Mouse (Mus musculus) heart, embryonic 13.5 days (tissue): ENCODE measurements around the gene Gm10037. TPM values are rescaled to one million over a fixed set of nuclear protein-coding genes. Genes with fewer than 3 reads are reported as not detected.
A peak's percentile ranks its signal among the peaks of the same experiment; 100 is the strongest.
"Not testable (repeated sequence)": the region's sequence is repeated elsewhere in the genome, so short reads cannot be mapped to it uniquely, and the experiment has no call there.

Experiments used
- ATAC-seq: fragments of 200-750 bp; cut with Nextera tagmentation; 2 replicates; pipeline ENCODE4 v1.8.0; 2017; ENCODE audit warnings: moderate TSS enrichment; ENCODE audit not compliant: insufficient number of reproducible peaks, low FRiP score, low TSS enrichment; ENCODE audit errors: extremely low read depth
- H3K27ac ChIP-seq: fragments of 300-500 bp; sonication (generic); replicated peaks from 2 replicates; pipeline ENCODE4 v1.5.1; 2015; ENCODE audit warnings: moderate library complexity, mild to moderate bottlenecking, inconsistent platforms
- H3K27me3 ChIP-seq: fragments of 300-500 bp; sonication (generic); replicated peaks from 2 replicates; pipeline ENCODE4 v1.6.1; 2015; ENCODE audit warnings: mild to moderate bottlenecking, inconsistent platforms
- H3K36me3 ChIP-seq: fragments of 300-500 bp; sonication (generic); 2 replicates; pipeline ENCODE4 v1.6.1; 2015; ENCODE audit warnings: mild to moderate bottlenecking, inconsistent platforms
- H3K4me1 ChIP-seq: fragments of 300-500 bp; sonication (generic); 2 replicates; pipeline ENCODE4 v1.6.1; 2015; ENCODE audit warnings: inconsistent platforms
- H3K4me2 ChIP-seq: fragments of 300-500 bp; sonication (generic); 2 replicates; pipeline ENCODE4 v1.6.1; 2015; ENCODE audit warnings: inconsistent platforms, mild to moderate bottlenecking, moderate library complexity
- H3K4me3 ChIP-seq: fragments of 300-500 bp; sonication (generic); 2 replicates; pipeline ENCODE4 v1.5.1; 2015; ENCODE audit warnings: moderate library complexity, mild to moderate bottlenecking, inconsistent platforms
- H3K9ac ChIP-seq: fragments of 300-500 bp; sonication (generic); 2 replicates; pipeline ENCODE4 v1.6.1; 2015; ENCODE audit warnings: inconsistent platforms, mild to moderate bottlenecking, moderate library complexity
- H3K9me3 ChIP-seq: fragments of 300-500 bp; sonication (generic); 2 replicates; pipeline ENCODE4 v1.6.1; 2016; ENCODE audit warnings: inconsistent platforms
- WGBS: fragments of 180-500 bp; shearing (Covaris S2); methylation state at CpG from one replicate; pipeline ENCODE4 v1.1.7; 2015; ENCODE audit warnings: mixed read lengths; 5-methylcytosine and 5-hydroxymethylcytosine counted together
- polyA plus RNA-seq: library from polyadenylated mRNA; unstranded; fragments of >200 nt; fragmentation: Nextera tagmentation; extraction: Ambion mirVana; gene quantifications from 2 replicates; pipeline ENCODE4 v1.2.1, GENCODE M21; 2015

The Gm10037 gene
- 1.3 and 1.7 TPM in 2 replicates for polyA plus RNA-seq

- ATAC-seq, result no peak
- peaks cover 8% of the 10 kb centered on the region for H3K9me3 ChIP-seq
- H3K36me3 ChIP-seq, result peaks cover 13% of the 10 kb centered on the region
- H3K4me1 ChIP-seq, result no peaks in the 10 kb centered on the region
- peak within 1 kb of the TSS; percentile 68 for H3K4me3 ChIP-seq
- 0 out of 2 replicates have a peak within 1 kb of the TSS, but pooled peaks have one; percentile 20 for H3K27ac ChIP-seq
- no peaks in the 10 kb centered on the region for H3K27me3 ChIP-seq
- peak within 1 kb of the TSS; percentile 84 for H3K9ac ChIP-seq
- 3% methylated on average over 14 of the region's 14 CpGs for WGBS
- H3K4me2 ChIP-seq, result peak within 1 kb of the TSS; percentile 74
These were observed at the start of gene Gm10037 for GRCm38 (mm10) chr13:67830911-67831336. Gene Gm10037 (plus strand): TSS chr13:67831106.

GRCm38 (mm10) chr13:67791921-67792455, 38.9 kb upstream of the Gm10037 start:
- Histone ChIP-seq H3K4me2 (no peak overlapping the region), H3K9ac (no peak overlapping the region), H3K36me3 (peaks cover 23% of the 10 kb centered on the region), H3K27me3 (no peaks in the 10 kb centered on the region), H3K4me1 (no peaks in the 10 kb centered on the region), H3K27ac (no peak overlapping the region), H3K9me3 (peaks cover 8% of the 10 kb centered on the region; the same call in 1 of the 2 replicates), H3K4me3 (no peak overlapping the region)
- no peak for ATAC-seq
- WGBS, result 85% methylated on average over 10 of the region's 10 CpGs

- 81% methylated on average over 3 of the region's 3 CpGs for WGBS
These were observed 32.3 kb upstream of the Gm10037 start for GRCm38 (mm10) chr13:67798618-67799017.

GRCm38 (mm10) chr13:67799151-67799550, 31.8 kb upstream of the Gm10037 start:
- not testable (repeated sequence) for H3K4me1 ChIP-seq, ATAC-seq, H3K36me3 ChIP-seq, H3K9me3 ChIP-seq, H3K27ac ChIP-seq, H3K9ac ChIP-seq, H3K4me2 ChIP-seq, H3K27me3 ChIP-seq, H3K4me3 ChIP-seq
- 66% methylated on average over 3 of the region's 3 CpGs for WGBS

More at GRCm38 (mm10) chr13:67798618-67799017, 32.3 kb upstream of the Gm10037 start:
- Histone ChIP-seq H3K27me3 (no peaks in the 10 kb centered on the region), H3K4me2 (no peak overlapping the region), H3K9me3 (no peaks in the 10 kb centered on the region), H3K4me1 (no peaks in the 10 kb centered on the region), H3K27ac (no peak overlapping the region), H3K4me3 (no peak overlapping the region), H3K36me3 (no peaks in the 10 kb centered on the region), H3K9ac (no peak overlapping the region)
- no peak for ATAC-seq

GRCm38 (mm10) chr13:67811651-67812210, 19.2 kb upstream of the Gm10037 start:
- H3K4me2 ChIP-seq, result no peak overlapping the region
- ATAC-seq, result no peak
- no peak overlapping the region for H3K9ac ChIP-seq
- H3K27ac ChIP-seq, result no peak overlapping the region
- WGBS, result 57% methylated on average over 1 of the region's 1 CpGs
- no peaks in the 10 kb centered on the region for H3K9me3 ChIP-seq
- peaks cover 3% of the 10 kb centered on the region for H3K4me1 ChIP-seq
- H3K36me3 ChIP-seq, result peaks cover 7% of the 10 kb centered on the region; the same call in 1 of the 2 replicates
- no peaks in the 10 kb centered on the region for H3K27me3 ChIP-seq
- no peak overlapping the region for H3K4me3 ChIP-seq

- H3K9me3 ChIP-seq, result 0 out of 2 replicates have a peak, but pooled peaks cover 6% of the 10 kb centered on the region
- peaks cover 3% of the 10 kb centered on the region for H3K4me1 ChIP-seq
- 71% methylated on average over 8 of the region's 8 CpGs for whole genome bisulfite sequencing
- H3K4me2 ChIP-seq, result peak overlapping the region; percentile 77
- H3K36me3 ChIP-seq, result peaks cover 13% of the 10 kb centered on the region
- H3K4me3 ChIP-seq, result peak overlapping the region; percentile 88
- no peak overlapping the region for H3K9ac ChIP-seq
- no peak for ATAC-seq
- no peak overlapping the region for H3K27ac ChIP-seq
- no peaks in the 10 kb centered on the region for H3K27me3 ChIP-seq
These were observed 17.8 kb upstream of the Gm10037 start for GRCm38 (mm10) chr13:67812961-67813709.

- Histone ChIP-seq H3K9ac (peak within 1 kb of the TSS; percentile 84), H3K4me1 (peaks cover 3% of the 10 kb centered on the region), H3K36me3 (peaks cover 21% of the 10 kb centered on the region), H3K27me3 (no peaks in the 10 kb centered on the region), H3K27ac (peak within 1 kb of the TSS; percentile 88), H3K4me3 (peak within 1 kb of the TSS; percentile 88), H3K9me3 (0 out of 2 replicates have a peak, but pooled peaks cover 12% of the 10 kb centered on the region), H3K4me2 (peak within 1 kb of the TSS; percentile 77)
- peak; percentile 90 for ATAC-seq
- WGBS, result 3% methylated on average over 31 of the region's 31 CpGs
These were observed 16.9 kb upstream of the Gm10037 start, which contains the start of gene Zfp273 for GRCm38 (mm10) chr13:67813710-67814660. Gene Zfp273 (plus strand): TSS chr13:67813740.

- Histone ChIP-seq H3K9me3 (0 out of 2 replicates have a peak, but pooled peaks cover 12% of the 10 kb centered on the region), H3K36me3 (peaks cover 48% of the 10 kb centered on the region), H3K27me3 (no peaks in the 10 kb centered on the region), H3K4me3 (no peak overlapping the region), H3K4me1 (peaks cover 3% of the 10 kb centered on the region), H3K27ac (no peak overlapping the region), H3K9ac (no peak overlapping the region), H3K4me2 (no peak overlapping the region)
- ATAC-seq, result no peak
- 79% methylated on average over 1 of the region's 1 CpGs for WGBS
These were observed 12.3 kb upstream of the Gm10037 start for GRCm38 (mm10) chr13:67818636-67819035.

GRCm38 (mm10) chr13:67833137-67833536, 2.2 kb downstream of the Gm10037 start:
- H3K9me3 ChIP-seq, H3K4me2 ChIP-seq, H3K9ac ChIP-seq, H3K27ac ChIP-seq, H3K4me3 ChIP-seq, H3K4me1 ChIP-seq, H3K36me3 ChIP-seq, H3K27me3 ChIP-seq, ATAC-seq: not testable (repeated sequence)

GRCm38 (mm10) chr13:67843775-67844118, 12.8 kb downstream of the Gm10037 start:
- Histone ChIP-seq H3K4me3 (peak overlapping the region; percentile 53), H3K4me2 (peak overlapping the region; percentile 74), H3K4me1 (peaks cover 7% of the 10 kb centered on the region; the same call in 1 of the 2 replicates), H3K27me3 (no peaks in the 10 kb centered on the region), H3K36me3 (no peaks in the 10 kb centered on the region), H3K27ac (no peak overlapping the region), H3K9me3 (no peaks in the 10 kb centered on the region), H3K9ac (peak overlapping the region; percentile 75)
- no peak for ATAC-seq
- 41% methylated on average over 6 of the region's 6 CpGs for WGBS
